Mouse (Mus musculus): ENCODE results near the gene AI837181.
A peak's percentile ranks its signal among the peaks of the same experiment; 100 is the strongest.

DNA sequence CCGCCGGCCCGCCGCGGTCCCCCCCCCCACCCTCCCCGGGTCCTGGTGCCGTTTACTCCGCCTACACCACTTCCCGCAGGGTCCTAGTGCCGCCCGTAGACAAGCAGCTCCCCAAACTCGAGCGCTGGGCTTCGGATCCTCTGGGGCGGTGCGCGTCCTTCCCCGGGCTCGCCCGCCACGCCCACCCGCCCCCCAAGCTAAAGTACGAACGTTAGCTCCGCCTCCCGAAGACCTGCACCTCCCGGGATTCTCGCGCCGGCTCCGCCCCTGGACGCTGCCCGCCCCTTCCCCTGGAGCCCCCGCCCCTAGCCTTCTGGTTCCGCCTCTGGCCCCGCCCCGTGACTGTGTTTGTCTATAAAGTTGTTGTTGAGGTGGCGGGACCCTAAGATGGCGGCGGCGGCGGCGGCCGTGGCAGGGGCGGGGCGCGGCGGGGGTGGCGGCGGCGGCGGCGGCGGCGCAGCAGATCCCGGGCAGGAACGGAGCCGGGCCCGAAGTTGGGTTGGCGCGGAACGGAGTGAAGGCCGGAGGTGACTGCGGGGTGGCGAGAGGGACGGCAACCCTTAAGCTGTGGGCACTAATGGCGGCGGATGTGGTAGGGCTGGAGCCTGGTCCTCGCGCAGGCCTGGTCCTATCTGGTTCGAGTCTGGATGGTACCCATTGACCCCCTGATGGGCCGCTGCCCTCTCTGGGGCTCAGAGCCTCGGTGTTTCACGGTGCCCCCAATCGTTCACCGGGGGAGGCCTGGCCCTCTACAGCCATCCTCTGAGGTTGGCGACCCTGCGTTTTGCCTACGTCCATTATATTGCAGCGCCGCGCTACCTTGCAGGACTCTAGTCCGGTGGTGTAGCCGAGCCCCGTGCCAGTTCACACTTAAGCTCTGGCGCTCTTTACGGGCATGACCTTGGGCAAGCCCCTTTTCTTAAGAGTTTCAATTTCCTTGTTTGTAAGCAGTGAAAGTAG lies at the start of gene AI837181, which contains the start of gene Drap1:
- TF ChIP-seq POLR2A (IDR thresholded peaks at IDR 0.05; ENCODE audit: low read depth, low read length) (peak; percentile 5; the same call in 1 of the 2 replicates), CTCF (IDR thresholded peaks at IDR 0.05; ENCODE audit: extremely low read depth, insufficient read depth, insufficient read length, insufficient replicate concordance) (no peak)
